Mouse (Mus musculus): Measurements from ENCODE around the gene Upf2.
"Not testable (repeated sequence)": the region's sequence is repeated elsewhere in the genome, so short reads cannot be mapped to it uniquely, and the experiment has no call there.

Upf2 gene

DNA sequence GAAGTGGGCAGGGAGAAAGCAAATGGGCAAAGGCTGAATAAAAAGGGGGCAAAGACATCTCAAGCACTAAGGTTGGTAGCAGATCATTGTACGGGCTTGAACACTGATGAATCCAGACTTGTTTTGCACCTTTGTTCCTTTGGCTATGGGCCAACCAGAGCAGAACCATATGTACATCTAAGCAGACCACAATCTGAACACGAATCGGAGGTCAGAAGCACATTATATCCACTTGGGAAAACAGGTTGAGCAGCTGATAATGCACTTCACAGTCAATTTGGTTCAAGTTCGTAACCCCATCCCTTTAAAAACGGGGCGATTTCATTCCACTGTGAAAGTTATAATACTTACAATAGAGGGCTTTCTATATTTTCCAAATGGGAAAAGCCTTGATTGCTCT is 964 bp upstream of the Upf2 start:
- DNase-seq, result peak; percentile 18

DNA sequence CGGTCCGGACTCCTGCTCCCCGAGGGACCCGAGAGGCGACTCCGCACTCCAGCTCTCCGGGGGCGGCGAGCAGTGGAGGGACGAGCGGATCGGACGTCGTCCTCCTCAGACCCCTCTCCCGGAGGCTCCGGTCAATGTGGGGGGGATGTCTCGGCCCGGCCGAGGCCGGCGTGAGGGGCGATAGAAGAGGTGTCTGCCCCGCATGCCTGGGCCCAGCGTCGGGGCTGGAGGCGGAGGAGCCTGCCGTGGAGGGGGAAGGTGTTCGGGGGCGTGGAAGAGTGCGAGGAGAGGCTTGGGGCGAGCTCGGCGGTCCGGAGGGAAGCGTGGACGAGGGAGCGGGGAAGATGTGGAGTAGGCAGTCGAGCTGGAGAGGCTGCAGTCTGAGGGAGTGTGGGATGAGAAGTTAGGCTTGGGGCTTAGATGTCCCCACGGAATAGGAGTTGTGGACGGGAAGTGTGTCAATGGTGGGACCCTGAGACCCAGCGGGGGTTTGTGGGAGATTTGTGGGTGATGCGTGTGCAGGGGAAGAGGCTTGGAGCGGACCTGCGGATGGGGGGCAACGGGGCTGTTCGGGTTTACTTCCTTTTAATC is 447 bp downstream of the Upf2 start:
- peak; percentile 64 for DNase-seq

DNA sequence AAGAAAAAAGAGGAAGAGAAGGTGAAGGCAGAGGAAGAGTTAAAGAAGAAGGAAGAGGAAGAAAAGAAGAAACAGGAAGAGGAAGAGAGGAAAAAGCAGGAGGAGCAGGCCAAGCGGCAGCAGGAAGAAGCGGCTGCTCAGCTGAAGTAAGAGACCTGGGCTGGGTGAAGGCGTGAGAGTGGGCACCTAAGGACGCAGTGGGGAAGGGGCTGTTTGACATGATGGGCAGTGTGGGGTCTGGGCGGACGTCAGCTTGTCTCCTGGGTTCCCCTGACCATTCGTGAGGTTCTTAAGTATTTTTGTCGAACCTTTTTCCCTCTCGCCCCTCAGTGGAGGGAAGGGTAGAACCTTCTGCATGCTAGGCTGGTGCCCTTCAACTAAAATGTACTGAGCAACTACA is 6.4 kb downstream of the Upf2 start:
- DNase-seq, result no peak

DNA sequence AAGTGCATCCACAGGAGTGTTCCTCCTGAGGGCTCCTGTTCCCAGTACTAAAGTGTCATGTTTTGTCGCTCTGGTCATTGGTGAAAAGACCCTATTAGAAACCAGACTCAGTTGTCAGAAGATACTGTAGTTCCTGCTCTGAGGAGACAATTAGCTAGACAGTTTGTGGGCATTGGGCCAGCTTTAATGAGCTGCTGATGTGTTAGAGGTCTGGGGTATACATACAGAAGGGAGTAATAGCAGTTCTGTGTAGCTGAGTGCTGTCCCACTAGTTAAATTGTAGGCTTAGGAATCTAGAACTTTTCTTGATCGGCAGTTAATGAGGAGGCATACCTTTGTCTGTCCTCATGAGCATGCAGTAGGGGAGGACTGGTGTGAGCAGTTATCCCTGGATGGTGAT is 11.0 kb downstream of the Upf2 start:
- DNase-seq, result no peak

DNA sequence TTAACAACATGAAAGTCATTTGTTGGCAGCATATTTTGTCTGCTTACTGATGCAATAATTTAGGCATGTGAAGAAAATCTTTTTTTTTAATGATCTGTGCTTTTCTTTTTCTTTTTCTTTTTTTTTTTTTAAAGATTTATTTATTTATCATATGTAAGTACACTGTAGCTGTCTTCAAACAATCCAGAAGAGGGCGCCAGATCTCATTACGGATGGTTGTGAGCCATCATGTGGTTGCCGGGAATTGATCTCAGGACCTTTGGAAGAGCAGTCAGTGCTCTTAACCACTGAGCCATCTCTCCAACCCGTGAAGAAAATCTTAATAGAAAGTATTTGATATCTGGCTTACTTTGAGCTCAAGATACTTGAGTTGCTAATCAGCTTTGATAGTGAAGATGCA is 12.5 kb downstream of the Upf2 start:
- DNase-seq, result not testable (repeated sequence)

DNA sequence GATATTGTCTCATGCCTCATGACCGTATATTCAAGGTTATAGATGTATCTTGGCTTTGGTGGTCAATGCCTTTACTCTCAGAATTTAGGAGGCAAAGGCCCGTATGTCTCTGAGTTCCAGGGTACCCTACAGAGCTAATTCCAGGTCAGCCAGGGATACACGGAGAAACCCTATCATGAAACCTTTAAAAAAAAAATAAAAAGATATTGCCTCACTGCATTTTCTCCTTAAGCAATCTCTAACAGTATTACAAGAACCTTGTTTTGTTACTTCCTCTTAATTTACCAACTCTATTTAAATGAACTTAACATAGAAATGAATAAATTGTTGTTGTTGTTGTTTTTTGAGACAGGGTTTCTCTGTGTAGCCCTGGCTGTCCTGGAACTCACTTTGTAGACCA is 14.7 kb downstream of the Upf2 start:
- no peak for DNase-seq

DNA sequence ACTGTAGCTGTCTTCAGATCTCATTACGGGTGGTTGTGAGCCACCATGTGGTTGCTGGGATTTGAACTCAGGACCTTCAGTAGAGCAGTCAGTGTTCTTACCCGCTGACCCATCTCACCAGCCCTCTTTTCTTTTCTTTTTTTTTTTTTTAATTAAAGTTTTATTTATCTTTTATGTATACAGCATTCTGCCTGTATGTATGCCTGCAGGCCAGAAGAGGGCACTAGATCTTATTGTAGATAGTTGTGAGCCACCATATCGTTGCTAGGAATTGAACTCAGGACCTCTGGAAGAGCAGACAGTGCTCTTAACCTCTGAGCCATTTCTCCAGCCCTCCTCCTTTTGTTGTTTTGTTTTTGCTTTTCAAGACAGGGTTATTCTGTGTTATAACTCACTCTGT is 19.4 kb downstream of the Upf2 start:
- DNase-seq, result not testable (repeated sequence)

DNA sequence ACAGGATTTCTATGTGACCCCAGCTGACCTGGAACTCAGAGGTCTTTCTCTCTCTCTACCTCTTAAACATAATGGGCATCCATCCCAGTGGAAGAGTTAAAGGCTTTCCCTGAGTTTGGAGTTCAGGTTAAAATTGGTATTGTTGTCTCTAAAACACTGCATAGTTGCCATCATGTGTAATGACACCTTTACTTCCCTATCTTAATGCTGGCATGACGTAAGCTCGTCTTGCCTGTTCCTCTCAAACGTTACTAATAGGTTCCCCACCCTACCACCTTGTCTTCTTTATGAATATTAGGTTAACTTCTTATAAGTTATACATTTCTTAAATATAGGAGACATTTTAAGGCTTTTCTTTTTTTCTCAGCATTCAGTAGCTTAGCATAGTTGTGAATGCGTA is 26.3 kb downstream of the Upf2 start:
- no peak for DNase-seq

DNA sequence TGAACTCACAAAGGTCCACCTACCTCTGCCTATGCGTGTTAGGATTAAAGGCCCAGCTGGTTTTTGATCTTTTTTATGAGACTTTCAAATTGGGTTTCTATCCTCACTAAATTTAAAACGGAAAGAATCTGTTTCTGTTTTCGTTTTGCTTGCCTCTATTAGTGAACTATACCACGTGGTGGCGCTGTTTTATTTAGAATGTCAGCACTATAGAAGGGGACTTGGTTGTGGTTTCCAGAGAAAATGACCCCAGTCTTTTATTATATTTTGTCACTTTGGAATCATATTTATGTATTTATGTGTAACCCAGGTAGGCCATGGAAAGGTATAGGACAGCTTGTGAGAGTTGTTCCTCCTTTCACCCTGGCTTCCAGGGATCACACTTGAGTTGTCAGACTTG is 44.3 kb downstream of the Upf2 start:
- DNase-seq, result peak; percentile 26

DNA sequence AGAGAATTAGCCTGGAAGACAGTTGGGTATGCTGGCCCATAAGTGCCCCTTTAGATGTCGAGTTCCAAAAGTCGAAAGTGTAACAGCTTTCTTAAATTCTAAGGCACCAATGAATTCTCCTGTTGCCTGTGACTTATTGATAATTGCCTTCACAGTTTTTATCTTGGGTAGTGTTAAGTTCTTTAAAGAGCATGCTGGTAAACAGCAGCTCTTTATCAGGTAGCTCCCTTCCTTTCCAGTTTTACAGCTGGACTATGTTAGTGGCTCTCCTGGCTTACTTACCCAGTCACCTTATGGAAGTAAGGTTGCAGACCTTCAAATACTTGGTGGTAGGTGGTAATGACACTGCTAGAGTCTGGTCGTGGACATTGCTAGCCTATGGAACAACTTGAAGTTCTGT is 52.7 kb downstream of the Upf2 start:
- no peak for DNase-seq

DNA sequence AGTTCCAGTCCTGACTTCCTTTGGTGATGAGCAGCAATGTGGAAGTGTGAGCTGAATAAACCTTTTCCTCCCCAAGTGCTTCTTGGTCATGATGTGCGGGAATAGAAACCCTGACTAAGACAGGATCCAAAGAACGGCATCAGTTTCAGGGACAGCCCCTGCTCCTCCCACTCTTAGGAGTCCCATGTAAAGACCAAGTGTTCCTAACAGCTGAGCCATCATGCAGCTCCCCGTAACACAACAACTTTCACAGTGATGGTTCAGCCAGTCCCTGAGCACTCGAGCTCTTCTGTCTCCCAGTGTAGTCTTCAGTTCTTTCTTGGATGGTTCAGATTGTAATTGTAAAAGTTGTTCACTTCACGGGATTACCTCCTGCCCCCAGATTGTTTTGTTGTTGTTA is 63.3 kb downstream of the Upf2 start:
- no peak for DNase-seq

DNA sequence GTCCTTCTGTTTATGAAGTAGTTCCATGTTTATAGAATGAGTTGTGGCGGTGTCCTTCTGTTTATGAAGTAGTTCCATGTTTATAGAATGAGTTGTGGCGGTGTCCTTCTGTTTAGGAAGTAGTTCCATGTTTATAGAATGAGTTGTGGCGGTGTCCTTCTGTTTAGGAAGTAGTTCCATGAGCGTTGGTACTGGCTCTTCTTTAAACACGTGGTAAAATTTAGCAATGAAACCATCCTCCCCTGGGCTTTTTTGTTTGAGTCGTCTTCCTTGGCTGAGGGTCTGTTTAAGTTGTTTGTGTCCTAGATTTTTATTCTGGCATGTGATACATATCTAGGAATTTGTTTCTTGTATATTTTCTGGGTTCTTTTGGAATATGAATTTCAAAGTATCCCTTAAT is 63.9 kb downstream of the Upf2 start:
- not testable (repeated sequence) for DNase-seq

DNA sequence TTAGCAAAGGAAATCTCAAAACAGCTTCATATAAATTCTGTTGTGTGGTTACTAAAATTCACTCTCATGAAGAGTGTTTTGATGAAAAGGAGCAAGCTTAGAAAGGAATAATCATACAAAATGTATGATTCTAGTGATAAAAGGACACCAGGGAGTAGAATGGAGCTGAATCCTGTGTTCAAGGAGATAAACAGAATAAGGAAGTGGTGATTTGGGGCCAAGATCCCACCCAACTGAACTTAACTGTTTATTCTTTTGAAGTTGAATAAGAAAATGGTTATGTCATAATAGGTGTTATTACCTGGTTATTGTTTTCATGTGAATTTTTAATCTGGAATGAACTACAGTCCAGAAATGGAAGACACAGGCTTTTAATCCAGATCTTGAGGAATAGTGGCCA is 69.3 kb downstream of the Upf2 start:
- no peak for DNase-seq

DNA sequence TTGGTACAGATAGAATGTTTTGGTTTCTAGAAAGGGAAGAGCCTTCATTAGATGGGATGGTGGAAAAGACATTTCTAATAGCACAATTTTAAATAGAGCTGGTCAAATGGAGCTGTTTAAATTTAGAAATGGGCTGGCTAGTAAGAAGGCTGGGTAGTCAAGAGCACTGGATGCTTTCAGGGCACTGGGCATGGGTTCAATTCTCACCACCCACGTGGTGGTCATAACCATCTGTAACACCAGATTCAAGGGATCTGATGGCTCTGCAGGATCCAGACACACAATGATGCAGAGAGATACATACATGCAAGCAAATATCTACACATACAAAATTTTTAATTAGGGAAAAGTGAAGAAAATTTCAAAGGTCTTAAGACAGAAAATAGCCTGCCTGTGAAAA is 91.4 kb downstream of the Upf2 start:
- DNase-seq, result no peak

DNA sequence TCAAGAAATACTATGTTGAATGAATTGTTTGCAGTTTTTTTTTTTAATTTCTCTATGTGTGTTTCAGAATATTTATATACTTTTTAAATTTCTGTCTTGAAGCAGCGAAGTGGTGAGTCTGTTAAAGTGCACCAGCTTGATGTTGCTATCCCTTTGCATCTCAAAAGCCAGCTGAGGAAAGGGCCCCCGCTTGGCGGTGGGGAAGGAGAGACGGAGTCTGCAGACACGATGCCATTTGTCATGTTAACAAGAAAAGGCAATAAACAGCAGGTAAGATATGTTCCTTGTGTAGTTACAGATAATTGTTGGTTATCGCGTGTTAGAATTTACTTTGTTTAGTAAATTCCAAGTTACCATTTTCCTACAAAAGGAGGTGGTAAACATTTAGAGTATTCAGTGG is 95.5 kb downstream of the Upf2 start:
- no peak for DNase-seq

DNA sequence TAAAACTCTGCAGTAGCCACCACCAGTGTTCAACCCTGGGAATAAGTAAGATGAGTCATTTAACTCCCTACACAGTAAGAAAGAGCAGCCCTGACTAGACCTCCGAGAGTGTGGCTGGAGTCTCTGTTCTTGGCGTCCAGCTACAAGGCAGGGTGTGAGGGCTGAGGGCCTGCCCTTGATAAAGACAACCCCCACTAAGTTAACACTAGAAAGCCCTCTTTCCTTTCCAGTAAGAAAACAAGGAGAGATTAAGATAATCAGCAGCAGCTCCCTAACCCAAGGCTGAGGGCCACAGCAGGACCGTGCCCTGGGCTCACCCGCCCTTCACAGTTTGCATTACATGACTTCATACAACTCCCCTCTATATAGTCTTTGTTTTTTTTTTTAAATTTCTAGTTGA is 97.3 kb downstream of the Upf2 start:
- no peak for DNase-seq

DNA sequence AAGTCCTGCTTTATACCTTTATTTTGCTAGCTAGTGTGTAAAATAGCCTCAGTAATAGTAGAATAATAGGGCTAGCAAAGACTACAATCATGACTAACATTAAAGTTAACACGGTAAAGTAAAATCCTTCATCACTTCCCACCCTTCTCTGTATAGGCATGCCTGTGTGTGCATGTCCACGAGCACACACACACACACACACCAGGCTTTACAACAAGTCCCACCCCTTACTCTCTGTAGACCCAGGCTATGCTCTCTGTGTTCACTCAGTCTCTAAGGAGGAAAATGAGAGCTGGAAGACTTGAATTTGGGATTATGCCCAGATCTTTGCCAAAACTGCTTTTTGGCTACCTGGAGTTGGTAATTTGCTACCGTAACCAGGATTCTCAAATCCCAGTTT is 97.7 kb downstream of the Upf2 start:
- no peak for DNase-seq

DNA sequence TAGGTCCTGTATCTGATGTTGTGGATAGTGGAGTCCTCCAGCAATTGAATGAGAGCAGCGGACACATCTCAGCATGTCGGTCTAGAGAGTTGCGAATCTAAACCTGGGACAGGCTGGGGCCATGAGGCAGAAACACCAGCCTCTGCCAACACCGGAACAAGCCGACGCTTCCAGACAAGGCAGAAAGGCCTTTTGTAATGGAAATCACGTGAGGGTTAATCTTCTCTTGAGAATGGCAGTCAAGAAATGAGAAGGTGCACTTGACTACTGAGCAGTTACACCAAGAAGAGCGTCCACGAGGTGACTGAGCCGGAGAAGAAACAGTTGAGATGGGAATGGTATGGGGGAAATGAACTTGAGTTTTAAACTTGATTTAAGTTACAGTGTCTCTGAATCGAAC is 104.2 kb downstream of the Upf2 start:
- no peak for DNase-seq

DNA sequence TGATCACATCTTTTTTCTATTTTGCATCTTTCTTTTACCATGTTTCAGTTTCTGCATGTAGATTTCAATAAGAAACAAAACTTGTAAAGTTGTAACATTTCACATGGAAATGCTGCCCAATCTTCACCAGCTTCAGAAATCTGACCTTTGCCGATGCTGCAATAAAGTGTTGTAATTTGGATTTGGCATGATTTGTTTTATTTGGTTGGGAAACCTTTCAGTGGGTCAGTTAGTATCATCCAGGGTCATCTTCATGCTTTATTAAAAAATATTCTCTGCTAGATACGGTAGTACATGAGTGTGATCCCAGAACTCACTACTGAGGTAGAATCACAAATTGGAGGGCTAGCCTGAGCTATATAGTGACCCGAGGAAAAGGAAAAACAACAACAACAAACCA is 105.2 kb downstream of the Upf2 start:
- DNase-seq, result no peak

DNA sequence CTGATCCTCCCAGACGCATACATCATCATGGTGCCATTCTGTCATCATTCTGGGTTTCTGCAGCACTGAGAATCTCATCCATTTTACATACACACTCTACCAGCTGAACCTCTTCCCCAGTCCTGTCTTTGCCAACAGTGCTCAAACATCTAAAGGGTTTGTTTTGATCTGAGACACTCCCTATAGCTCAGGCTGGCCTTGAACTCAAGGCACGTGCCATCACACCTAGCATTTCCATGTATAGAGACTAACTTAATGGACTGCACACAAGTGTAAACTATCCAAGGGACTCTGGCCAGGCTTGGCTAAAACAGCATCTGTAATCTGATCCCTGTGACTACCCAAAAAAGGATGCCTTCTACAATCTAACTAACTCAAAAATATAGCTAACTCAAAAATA is 108.0 kb downstream of the Upf2 start:
- no peak for DNase-seq

DNA sequence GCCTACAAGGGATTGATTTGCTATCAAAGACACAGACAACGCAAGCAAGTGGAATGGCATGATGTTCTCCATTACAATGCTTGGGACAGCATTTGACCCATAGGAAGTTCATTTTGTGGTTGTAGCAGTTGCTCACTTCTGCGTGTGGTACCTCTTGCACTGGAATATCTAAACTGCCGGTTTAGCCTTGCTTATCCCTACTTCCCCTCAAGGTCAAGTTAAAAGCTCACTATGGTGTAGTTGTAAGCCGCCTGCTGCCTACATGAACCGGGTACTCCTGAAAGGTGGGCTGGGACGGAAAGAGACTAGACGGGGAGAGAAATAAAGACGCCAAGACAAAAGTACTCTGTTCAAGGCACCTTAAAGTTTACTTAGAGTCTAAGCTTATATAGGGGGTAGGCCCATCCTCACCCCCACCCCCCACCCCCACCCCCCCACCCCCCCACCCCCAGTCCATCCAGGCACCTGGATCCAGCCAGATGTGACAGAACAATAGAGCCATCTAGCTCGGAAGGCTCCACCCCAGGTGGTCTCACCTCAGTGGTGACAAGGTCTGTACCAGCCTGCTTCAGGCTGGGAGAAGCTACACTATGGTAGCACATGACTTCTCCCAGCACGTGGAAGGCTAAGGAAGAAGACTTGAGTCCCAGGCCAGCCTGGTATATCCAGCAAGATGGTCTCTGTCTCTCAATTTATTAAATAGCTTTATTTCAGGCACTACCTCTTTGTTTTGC is 109.0 kb downstream of the Upf2 start:
- no peak for DNase-seq

DNA sequence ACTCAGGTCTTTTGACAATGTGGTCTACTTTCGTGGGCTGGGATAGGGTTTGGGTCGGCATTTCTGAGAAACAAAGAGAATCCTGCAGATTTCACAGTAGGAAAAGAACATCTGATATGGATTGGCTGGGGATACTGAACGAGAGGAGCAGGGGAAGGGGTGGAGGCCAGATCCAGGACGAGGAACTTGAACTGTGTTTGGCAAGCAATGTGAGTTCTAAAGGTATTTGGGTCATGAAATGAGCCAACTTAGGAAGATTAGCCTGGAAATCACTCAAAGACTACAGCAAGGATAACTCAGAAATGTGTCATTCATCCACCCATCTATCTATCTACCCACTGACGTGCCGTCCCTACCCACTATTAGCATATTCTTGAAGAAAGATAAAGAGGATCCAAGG is 116.1 kb downstream of the Upf2 start:
- no peak for DNase-seq

DNA sequence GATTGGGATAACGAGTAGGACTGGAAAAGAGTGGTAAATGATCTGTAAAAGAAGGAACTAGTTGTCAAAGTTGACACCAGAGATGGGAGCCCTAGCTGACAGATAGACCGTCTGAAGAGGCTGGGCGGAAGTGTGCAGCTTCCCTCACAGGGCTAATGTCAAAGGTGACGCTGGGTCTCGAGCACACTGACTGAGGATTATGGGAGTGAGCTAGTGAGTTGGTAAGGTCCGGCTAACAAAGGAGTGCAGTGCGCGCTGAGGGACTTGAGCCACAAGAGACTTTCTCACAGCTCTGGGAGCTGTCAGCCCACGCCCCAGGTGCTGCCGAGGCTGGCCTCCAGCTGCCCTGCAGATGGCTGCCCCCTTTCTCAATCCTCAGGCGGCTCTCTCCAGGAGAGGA is 119.7 kb downstream of the Upf2 start:
- no peak for DNase-seq

DNA sequence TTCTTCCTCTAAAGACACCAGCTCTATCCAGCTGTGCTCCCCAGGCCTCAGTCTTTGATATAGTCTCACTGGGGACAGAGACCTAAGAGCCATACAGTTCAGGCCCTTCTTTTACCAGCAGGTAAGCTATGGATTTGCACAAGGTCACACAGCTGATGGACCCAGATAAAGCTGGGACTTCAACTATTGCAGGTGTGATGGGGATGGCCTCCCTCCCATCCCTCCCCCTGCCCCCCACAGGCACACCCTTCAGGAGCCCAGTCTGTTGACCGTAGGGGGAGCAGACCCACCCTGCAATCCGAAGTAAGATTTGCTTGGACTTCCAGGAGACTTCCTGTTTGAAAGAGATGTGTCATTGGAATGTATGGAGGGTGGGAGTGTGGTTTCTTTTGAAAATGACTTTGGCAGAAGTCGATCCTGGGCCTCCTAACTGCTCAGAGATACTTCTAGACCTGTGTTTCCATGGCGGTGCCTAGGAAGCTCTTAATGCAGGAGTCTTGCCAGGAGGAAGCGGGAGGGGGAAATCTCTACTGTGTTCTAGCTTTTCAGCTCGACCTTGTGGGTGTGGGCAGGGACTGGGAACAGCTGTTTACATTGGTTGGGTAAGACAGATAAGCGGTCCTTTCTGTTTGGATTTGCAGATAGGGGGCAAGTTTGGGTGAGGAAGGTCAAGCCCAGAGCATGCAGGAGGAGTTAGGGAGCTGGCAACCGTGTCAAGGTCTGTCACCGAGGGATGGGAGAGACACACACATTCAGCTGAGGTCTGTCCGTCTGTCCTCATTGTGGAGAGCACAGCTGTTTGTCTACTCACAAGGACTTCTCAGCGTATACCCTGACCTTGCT is 120.5 kb downstream of the Upf2 start:
- DNase-seq, result peak; percentile 46
